Mouse (Mus musculus): ENCODE measurements around the gene Bach2.

DNA sequence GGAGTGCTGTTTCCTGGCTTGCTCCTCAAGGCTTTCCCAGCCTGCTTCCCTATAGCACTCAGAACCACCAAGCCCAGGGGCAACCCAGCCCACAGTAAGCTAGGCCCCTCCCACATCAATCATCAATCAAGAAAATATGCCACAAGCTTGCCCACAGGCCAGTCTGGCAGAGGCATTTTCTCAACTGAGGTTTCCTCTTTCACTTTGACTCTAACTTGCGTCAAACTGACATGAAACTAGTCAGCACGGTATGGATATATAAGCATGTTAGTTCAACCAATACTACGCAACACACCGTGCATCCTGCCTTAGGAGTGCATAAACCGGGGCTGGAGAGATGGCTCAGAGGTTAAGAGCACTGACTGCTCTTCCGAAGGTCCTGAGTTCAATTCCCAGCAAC is 349.6 kb downstream of the Bach2 start:
- TF ChIP-seq POLR2A (IDR thresholded peaks at IDR 0.05; ENCODE audit: borderline replicate concordance, extremely low read depth, low read depth, low read length) (no peak), CTCF (IDR thresholded peaks at IDR 0.05; ENCODE audit: insufficient read depth, low read length) (no peak)
